Mouse (Mus musculus) right cerebral cortex, postnatal 25 days (tissue): ENCODE measurements around the gene Mthfr.

Experiments used
- DNase-seq: peaks from one replicate; pipeline ENCODE4 v3.0.0; 2022

Mthfr gene

DNA sequence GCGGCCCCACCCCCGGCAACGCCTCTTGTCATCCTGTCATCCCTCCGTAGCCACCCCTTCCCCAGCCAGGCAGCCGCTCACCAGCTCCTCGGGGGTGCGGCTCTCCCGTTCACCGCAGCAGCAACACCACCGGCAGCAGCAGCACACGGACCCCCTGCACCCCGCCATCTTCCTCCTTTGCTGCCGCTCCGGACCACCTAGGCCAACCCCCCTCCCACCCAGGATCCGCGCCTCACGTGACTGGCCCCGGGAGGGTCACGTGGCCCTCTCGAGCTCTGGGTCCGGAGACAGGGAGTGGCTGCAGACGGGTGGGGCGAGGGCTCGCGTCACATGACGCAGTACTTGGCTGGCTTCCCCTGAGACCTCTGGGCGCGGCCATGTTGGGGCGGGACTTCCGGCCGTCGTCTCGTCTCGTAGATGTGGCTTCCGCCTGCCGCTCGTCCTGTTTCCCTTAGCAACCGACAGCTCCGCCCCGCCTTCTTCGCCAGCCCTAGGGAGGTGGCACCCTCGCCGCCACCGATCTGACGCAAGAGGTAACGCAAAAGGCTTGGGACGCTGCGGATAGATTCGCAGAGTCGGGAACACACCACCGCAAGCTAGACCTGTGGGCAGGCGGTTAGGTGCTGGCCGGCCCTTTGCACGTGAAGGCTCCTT lies at the start of gene Mthfr, which contains the start of gene Clcn6:
Mthfr (plus strand) TSS at position 478 of the 654 bp plus-strand sequence.
Clcn6 (minus strand) TSS at position 222 of the 654 bp plus-strand sequence.
- peak; percentile 100 for DNase-seq

DNA sequence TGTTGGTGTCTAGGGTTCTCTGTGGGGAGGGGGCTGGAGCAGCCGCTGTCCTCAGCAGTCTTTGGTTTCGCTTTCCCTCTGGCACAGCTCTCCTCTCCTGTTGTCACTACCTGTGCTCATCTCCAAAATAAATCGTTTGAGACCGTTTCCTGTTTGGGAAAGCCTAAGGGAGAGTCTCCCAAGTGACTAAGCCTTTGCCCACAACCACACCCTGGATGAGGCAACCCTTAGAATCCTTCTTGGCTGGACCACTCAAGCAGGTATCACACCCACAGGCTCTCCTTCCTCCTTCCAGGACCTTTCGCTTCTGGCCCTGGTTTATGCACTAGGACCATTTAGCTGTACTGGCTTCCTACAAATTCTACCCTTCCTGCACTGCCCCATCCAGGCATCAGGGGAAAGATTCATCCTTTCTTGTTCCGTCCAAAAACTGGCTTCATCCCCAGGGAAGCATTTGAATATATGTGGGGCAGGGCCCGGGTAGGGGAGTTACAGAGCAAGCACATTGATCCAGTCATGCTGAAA lies 45.2 kb upstream of the Mthfr start:
- DNase-seq = no peak

DNA sequence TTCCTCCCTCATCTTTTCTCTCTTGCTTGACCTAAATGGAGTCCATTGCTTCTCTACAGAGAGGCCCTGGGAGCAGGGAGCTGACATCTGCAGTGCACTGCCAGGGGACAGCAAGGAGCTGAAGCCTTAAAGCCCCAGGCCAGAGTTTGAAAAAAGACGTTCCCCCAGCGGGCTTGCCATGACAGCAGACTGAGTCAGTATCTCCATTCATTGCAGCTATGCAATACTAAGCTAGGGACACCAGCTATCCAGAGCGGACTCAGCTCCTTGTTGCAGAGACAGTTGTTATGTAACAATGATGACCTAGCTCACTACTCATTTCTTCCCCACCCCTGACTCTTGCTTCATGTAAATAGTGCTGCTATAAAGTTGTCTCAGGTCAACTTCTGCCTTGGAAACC lies 43.6 kb upstream of the Mthfr start:
- DNase-seq = no peak

DNA sequence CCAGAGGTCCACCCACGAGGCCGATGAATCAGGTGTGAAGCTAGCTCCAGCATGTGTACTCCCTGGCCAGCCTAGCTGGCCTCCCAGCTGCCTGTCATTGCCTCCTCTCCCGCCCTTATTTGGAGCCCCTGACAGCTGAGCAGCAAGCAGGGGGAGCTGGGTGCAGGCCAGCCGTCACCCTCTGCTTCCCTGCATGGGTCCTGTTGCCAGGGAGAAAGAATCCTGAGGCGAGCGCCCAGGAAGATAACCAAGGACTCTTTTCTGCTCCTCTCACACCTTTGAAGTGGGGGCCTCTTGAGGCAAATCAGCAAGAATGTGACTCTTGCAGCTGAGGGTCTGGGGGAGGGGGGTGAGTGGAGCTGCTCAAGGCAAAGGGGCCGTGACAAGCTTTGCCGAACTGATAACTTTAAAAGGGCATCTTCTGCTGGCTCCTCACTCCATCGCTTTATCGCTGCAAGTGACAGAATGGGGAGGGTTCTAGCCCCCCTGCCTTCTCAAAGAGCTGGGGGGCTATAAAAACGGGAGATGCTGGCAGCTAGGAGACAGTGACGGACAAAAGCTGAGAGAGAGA lies 38.6 kb upstream of the Mthfr start, which contains the start of gene Nppa:
Nppa (plus strand) TSS at position 521 of the 571 bp plus-strand sequence.
- no peak for DNase-seq

DNA sequence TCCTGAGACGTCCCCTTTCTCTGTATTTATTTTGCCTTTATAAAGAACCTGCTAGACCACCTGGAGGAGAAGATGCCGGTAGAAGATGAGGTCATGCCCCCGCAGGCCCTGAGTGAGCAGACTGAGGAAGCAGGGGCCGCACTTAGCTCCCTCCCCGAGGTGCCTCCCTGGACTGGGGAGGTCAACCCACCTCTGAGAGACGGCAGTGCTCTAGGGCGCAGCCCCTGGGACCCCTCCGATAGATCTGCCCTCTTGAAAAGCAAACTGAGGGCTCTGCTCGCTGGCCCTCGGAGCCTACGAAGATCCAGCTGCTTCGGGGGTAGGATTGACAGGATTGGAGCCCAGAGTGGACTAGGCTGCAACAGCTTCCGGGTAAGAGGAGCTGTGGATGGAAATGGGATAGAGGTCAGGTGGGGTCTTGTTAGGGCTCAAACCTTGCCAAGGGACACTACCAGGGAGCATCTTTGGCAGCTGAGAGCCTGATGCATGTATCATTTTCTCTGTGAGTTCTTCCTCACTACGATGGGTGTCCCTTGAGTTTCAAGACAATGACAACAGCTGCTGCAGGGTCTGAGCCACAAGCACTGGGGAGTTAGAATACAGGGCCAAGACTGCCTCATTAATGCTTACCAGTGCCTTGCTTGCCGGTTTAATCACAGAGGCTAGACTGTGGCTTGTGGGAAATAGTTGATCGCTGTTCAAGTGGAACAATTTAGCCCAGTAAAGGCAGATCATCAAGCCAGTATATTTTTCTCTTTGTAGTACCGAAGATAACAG lies 37.7 kb upstream of the Mthfr start:
- DNase-seq = no peak

DNA sequence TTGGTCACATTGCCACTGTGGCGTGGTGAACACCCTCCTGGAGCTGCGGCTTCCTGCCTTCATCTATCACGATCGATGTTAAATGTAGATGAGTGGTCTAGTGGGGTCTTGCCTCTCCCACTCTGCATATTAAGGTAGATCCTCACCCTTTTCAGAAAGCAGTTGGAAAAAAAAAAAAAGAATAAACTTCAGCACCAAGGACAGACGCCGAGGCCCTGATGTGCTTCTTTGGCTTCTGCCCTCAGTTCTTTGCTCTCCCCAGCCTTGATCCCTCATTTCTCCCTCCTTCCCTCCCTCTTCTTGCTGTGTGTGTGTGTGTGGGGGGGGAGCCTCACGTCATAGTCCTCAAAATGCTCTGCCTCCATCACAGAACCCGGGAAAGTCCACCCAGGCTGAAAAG lies 37.0 kb upstream of the Mthfr start:
- no peak for DNase-seq

DNA sequence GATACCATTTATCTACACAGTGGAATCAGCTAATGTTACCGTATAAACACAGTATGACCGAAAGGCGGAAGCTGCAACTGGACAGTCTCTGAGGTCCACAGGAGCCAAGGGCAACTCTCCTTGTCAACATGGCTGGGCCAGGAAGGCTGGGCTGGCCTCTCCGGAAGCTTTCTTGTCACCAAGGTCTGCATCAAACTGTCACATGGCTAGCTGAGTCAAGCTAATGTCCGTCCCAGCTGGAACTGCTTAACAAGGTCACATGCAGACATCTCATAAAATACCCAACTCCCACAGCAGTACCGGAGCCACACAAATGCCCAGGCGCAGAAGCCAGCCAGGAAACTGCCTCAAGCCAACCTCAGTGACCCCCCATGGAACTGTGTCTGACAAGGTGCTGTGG lies 34.5 kb upstream of the Mthfr start:
- no peak for DNase-seq

DNA sequence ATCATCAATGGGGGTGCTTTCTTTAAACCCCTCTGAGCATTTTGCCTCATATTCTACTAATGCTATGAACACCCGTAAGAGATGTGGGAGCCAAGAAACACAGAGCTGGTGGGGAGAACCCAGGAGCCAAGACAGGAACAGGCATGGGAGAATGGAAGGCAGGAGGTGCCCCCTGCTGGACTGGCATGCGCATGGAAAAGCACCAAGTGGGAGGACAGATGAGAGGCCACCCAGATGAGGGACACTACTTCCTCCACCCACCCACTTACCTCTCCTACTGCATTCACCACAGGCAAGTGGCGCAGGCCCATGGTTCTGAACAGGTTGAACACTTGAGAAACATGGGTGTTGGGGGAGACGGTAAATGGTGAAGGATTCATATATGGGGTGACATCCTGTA lies 30.5 kb upstream of the Mthfr start:
- peak; percentile 63 for DNase-seq

DNA sequence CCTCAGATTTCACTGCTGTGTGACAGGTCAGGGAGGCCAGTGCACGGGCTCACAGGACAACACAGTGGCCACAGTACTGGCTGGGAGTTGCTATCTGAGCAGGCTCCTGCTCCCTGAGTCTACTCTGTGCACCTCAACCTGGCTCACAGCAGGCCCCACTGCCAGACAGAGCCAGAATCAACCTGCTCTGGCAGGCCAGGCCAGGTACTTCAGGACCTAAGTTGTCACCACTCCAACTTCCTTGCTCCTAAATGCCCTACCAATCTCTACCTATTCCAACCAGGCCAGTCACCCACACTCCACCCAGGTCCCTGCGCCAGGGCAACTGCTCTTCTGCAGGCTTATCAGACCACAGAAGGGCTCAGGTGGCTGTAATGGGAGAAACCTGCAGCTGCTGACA lies 29.2 kb upstream of the Mthfr start:
- no peak for DNase-seq

DNA sequence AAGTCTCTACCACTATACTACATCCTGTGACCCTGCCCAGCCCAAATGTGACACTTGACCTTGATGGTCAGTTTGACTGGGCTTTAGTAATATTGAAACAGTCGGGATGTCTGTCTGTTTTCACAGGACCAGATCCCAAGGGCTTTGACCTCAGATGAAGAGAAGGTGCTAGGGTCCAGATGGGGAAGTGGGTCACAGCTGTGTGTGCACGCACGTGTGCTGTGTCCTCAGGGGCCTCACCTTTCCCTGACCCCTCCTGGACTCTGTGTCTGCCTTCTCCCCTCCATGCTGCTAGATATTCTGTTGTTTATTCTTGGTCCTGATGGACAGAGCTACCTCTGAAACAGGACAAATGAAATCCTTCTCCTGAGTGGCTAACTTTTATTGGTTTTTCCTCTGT lies 27.5 kb upstream of the Mthfr start:
- DNase-seq = no peak

DNA sequence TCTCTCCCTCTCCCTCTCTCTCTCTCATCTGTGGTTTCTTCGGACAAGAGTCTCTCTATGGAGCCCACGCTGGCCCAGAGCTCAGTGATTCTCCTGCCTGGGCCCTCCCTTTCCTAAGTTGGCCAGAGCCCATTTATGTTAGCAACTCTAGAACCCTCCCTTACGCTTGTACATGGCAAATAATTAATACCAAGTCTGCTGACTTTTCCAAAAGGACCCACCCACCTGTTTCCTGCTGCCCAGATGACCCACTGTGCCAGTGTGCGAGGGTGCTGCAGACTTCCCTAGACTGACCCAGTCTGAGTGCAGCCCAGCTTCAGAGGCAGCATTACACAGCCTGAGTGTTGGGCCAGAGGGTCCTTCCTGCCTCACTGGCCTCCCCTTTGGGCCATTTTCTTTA lies 26.7 kb upstream of the Mthfr start:
- DNase-seq = no peak

DNA sequence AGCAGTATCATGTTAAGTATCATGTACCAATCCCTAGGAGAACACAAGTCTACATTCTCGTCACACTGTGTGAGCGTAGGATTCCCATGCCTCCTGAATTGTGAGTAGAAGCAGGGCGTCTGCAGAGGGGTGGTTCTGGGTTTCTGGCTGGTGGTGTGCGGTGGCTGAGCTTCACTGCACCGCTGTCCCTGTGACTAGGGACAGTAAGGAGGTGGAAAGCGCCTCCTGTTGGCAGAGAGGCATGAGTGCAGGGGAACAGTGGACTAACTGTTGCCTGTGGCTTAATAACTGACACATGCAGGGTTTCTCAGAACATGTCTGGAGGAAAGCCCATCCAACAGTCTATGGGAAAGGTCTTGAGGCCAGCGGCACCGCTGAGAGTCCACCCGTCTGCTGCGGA lies 23.5 kb upstream of the Mthfr start:
- no peak for DNase-seq

DNA sequence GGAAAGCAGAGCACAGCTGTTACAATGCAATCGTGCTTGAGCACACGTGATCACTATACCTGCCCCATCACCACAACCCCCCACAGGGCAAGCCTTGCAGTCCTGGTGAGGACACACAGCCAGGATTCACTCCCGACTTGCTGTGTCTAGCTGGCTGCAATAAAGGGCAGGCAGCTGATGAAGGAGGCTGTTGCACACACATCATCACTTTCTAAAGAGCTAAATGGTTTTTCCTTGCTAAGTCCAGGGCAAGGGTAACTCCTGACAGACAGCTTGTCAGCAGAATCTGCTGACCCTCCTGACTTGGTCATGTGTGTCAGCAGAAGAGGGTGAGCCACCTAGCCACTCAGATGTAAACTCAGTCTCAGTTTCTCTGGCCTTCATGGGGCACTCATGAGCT lies 21.9 kb upstream of the Mthfr start:
- DNase-seq = no peak

DNA sequence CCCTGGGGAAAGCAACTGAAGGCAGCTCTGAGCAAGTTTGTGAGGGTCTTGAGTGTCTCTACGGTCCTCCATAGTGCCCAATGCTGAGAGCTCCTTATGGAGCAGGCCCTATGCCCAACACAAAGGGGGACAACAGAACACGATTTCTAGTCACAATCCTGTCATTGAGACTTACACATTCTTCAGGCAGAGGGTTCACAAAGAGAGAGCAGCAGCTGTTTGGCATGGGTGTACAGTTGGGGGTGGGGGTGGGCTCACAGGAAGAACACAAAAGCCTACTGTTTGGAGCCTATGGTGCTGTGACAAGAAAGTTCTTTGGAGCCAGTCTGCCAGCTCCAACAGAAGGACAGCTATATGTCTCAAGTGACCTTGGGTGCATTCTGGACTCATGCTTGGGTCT lies 20.5 kb upstream of the Mthfr start:
- DNase-seq = no peak

DNA sequence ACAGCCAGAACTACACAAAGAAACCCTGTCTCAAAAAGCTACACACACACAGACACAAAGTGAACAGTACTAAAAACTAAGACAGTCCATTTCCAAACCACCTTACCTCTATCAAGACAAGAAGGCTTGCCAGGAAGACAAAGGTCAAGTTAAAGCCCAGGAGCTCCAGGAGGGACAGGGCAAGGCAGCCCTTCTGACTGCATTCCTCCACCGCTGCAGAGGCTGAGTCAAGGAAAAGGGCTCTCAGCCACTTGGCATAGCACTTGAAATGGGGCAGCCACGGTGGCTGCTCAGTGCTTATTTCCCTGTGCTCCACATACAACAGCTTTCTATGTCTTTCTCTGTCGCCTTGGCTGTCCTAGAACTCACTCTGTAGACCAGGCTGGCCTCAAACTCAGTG lies 14.9 kb upstream of the Mthfr start:
- no peak for DNase-seq

DNA sequence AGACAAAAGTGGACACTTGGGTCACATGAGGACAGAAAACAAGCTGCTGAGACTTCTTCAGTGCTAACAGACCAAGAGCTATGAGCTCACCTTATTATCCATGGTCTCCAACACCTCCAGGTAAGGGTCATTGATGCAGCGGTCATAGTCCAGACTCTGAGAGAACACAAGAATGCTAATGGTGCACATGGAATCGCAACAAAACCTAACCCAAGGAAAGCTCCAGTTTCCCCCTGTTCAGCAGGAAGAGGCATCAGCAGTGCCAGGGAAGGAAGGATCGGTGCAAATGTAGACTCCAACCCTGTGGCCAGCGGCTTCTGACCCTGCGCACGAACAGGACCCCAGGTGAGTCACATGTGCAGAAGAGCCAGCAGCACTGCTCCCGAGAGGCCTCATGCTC lies 9.6 kb upstream of the Mthfr start:
- no peak for DNase-seq

DNA sequence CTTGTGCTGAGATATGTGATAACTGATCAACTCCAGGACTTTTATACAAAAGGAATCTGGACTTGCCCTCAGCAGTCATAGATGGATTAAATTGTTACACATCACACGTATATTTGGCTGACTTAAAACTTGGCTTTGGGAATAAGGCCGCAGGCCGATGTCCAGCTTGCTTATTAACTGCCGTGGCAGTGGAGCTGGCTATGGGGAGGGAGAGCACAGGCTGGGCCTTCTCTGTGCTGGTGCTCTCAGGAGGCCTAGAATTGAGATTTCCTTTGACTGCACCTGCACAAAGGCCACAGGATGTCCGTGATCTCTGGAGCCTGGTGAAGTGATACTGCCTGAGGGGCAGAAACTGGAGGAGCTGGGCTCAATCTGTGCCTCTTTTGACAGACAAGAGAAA lies 8.4 kb upstream of the Mthfr start:
- no peak for DNase-seq

DNA sequence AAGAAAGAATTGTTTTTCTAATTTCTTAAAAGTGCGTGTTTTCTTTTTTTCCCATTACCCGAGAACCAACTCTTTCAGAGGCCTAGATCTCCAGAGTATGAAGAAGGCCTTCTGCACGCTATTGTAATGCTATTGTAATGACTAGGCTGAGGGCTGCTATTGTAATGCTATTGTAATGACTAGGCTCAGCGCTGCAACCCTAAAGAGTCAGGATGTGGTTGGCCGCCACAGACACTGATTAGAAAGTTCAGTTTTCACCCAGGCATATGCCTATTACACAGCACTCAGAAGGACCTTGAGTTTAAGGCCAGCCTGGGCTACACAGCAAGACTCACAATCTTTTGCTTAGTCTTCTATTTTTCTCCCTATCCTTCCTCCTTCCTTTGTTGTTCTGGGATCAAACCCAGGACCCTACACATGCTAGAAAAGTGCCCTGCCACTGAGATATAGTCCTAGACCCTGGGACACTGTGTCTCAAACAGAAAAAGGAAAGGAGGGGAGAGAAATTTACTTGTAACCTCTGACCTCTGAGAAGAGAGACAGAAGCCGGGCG lies 4.9 kb upstream of the Mthfr start:
- DNase-seq = no peak

DNA sequence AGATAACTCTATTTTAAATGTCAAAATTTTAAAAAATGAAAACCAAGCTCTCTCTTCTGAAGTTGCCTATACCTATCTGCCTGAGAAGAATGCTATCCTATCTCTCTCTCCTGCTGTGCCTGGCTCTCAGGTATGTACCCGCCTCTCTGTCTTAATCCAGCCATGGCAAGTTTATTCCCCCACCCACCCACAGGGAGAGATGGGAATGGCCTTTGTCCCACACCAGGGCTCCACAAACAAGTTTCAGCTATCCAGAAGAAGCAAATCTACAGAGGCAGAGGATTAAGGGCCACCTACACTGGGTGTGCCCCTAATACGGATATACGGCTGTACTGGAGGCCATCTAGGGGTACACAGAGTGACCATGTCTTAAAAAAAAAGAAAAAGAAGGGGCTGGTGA lies 3.4 kb upstream of the Mthfr start:
- no peak for DNase-seq

DNA sequence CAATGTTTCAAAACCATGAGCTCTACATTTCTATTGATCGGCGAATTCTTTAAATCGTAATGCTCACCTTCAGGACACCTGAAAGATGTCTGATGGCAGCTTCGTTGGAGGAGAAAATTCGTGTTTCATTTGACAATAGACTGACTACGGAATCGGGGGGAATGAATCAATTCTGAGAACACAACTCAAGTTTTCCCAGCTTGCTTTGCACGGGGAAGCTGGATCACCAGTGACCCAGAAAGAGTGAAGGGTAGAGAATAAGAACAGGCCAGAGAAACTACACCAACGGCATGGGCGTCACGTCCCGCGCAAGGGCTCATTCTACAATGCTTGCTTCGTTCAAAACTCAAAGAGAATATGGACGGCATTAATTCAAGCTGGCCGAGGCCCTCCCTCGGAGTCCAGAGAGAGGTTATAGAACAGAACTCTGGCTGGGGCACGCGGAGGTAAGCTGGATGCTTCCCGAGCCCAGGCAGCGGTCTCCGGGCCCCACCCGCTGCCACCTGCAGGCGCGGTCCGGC lies 738 bp upstream of the Mthfr start:
- no peak for DNase-seq

DNA sequence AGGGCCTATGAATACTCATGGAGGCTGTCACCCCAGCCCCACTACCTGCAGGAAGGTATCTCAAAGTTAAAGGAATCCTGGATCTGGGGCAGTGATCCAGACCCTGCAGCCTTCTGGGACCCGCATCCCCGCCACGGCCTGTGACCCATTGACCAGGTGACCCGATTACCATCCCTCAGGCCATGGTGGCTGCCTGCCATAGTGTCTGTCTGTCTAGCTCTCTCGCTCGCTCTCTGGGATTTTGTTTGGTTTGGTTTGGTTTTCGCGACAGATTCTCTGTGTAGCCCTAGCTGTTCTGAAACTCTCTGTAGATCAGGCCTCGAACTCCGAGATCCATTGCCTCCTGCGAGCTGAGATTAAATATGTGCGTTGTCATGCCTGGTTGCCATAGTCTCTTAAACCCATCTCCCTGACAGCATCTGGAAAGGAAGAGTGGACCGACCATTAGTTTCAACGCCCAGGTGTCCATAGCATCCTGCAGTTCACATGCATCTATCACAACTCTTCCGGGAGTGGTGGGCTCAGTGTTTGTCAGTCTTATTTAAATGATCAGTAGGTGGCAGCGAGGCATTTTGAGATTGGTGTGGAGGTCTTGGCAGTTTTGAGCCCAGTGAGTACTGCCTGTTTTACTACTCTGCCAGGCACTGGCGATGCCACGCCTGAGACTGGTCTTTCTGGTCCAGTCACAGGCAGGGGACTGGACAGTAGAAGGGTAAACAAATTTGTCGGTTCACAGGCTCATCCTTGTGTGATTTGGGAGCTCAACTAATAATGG lies 564 bp downstream of the Mthfr start:
- DNase-seq = no peak

DNA sequence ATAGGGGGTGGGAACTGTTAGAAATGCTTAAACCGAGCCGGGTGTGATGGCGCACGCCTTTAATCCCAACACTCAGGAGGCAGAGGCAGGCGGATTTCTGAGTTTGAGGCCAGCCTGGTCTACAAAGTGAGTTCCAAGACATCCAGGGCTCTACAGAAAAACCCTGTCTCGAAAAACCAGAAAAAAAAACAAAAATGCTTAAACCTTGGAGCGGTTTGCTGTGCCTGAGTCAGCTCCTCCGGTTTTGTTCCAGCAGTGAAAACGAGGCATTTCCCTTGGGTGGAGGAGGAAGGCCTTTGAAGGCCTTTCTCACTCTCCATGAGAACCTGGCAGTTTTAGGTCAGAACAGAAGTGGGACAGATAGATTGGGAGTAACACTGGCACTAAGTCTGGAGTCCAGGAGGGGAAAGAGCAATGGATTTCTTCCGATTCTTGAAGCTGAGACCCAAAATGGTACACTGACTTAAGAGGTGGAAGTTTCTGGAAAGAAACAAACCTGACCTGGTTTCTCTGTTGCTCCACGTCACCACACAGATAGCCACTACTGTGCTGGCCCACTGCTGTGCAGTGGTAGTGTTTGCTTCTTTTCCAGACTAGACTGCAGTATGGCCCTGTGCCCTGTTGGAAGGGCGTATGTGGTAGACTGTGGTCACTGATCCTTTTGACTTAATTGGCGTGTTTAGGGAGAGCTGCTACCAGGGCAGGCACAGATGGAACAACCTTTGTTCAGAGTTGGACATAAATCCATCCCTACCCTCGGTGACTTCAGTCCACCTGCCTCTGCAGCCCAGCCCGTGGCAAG lies 1.4 kb downstream of the Mthfr start:
- DNase-seq = no peak
